In genomic region chr9:107556346-107556745, GRCm38 (mm10) we compare ENCODE assay signal across 9 mouse cellular contexts. TPM values are rescaled to one million over a fixed set of nuclear protein-coding genes. Genes with fewer than 3 reads are reported as not detected.
DNase-seq lines count a peak whose midpoint lies in the region; ATAC-seq and TF ChIP-seq lines count a peak whose summit lies in the region.
"Had no signal": no experiment of that assay in that cellular context is flagged by ENCODE, and none has a peak within 500 bp of the region (broad histone marks: within the 10 kb centered on the region; RNA-seq: fewer than 3 reads in every experiment).

No protein-coding gene starts in this region.

- no peak for TF ChIP-seq CTCF in gastrocnemius, adult 2 months (IDR thresholded peaks at IDR 0.05)
- TF ChIP-seq CTCF in ES-Bruce4 (IDR thresholded peaks at IDR 0.05; ENCODE audit: low read depth, low read length), result no peak

- no peaks in the 10 kb centered on the region for H3K9me3 ChIP-seq in ES-Bruce4 (replicated peaks; ENCODE audit: control insufficient read depth, insufficient read depth, low read length, poor library complexity, severe bottlenecking)
- no peaks in the 10 kb centered on the region for H3K9me3 ChIP-seq in hindbrain, embryonic 16.5 days (ENCODE audit: control insufficient read depth, low read length)
- no peaks in the 10 kb centered on the region for H3K9me3 ChIP-seq in midbrain, embryonic 10.5 days (replicated peaks)

- peaks cover 34% of the 10 kb centered on the region for H3K36me3 ChIP-seq in ES-Bruce4 (ENCODE audit: control insufficient read depth, insufficient read depth, low read length, poor library complexity, severe bottlenecking)
- H3K36me3 ChIP-seq in hindbrain, embryonic 16.5 days (ENCODE audit: control insufficient read depth, insufficient read depth, low read length), result peaks cover 23% of the 10 kb centered on the region
- H3K36me3 ChIP-seq in midbrain, embryonic 10.5 days, result peaks cover 51% of the 10 kb centered on the region

- no peak for DNase-seq in gastrocnemius, adult 2 months
- no peak for DNase-seq in gastrocnemius, adult 8-10 months (ENCODE audit: low spot score in 2 of 2)
- no peak for DNase-seq in midbrain, embryonic 10.5 days (ENCODE audit: low spot score)
- no peak for DNase-seq in adrenal gland, postnatal 25 days
- DNase-seq in frontal cortex, postnatal 36 days (ENCODE audit: low spot score in 2 of 2), result no peak
- no peak for DNase-seq in adrenal gland, adult 18-20 months (ENCODE audit: low spot score in 2 of 2)

- H3K4me1 ChIP-seq in ES-Bruce4 (ENCODE audit: control insufficient read depth, insufficient read depth, low read length), result no peaks in the 10 kb centered on the region
- peaks cover 28% of the 10 kb centered on the region for H3K4me1 ChIP-seq in hindbrain, embryonic 16.5 days (ENCODE audit: control insufficient read depth, insufficient read depth, low read depth, low read length)
- H3K4me1 ChIP-seq in midbrain, embryonic 10.5 days, result peaks cover 52% of the 10 kb centered on the region

- H3K4me2 ChIP-seq in hindbrain, embryonic 16.5 days (ENCODE audit: low read length), result peak overlapping the region; percentile 96

- peak overlapping the region; percentile 46; the same call in 1 of the 2 replicates for H3K9ac ChIP-seq in ES-Bruce4 (ENCODE audit: low read depth, poor library complexity, severe bottlenecking)
- no peak overlapping the region; the same call in 1 of the 2 replicates for H3K9ac ChIP-seq in hindbrain, embryonic 16.5 days (ENCODE audit: low read depth, low read length)

- no peaks in the 10 kb centered on the region for H3K27me3 ChIP-seq in ES-Bruce4 (ENCODE audit: control insufficient read depth, insufficient read depth, low read length, poor library complexity, severe bottlenecking)
- H3K27me3 ChIP-seq in hindbrain, embryonic 16.5 days (replicated peaks; ENCODE audit: control insufficient read depth, insufficient read depth, low read length), result peaks cover 9% of the 10 kb centered on the region
- peaks cover 23% of the 10 kb centered on the region for H3K27me3 ChIP-seq in midbrain, embryonic 10.5 days (ENCODE audit: low read depth, poor library complexity, severe bottlenecking)

- 80% methylated on average over 3 of the region's 3 CpGs for WGBS in hindbrain, embryonic 16.5 days
- WGBS in midbrain, embryonic 10.5 days, result 85% methylated on average over 3 of the region's 3 CpGs

- H3K4me3 ChIP-seq in gastrocnemius, adult 2 months, result peak overlapping the region; percentile 89
- no peak overlapping the region for H3K4me3 ChIP-seq in ES-Bruce4 (ENCODE audit: low read depth, low read length)
- no peak overlapping the region for H3K4me3 ChIP-seq in hindbrain, embryonic 16.5 days (ENCODE audit: low read length)
- H3K4me3 ChIP-seq in midbrain, embryonic 10.5 days, result peak overlapping the region; percentile 88

- intact Hi-C loops in gastrocnemius, adult 2 months (cut with DNase I), result no loop called here

- TF ChIP-seq POLR2A in ES-Bruce4 (IDR thresholded peaks at IDR 0.05; ENCODE audit: insufficient read depth, low read length), result no peak

- no peak for ATAC-seq in hindbrain, embryonic 16.5 days

- H3K27ac ChIP-seq in gastrocnemius, adult 2 months, result peak overlapping the region; percentile 99
- H3K27ac ChIP-seq in ES-Bruce4 (ENCODE audit: insufficient read depth, low read length), result no peak overlapping the region
- no peak overlapping the region for H3K27ac ChIP-seq in hindbrain, embryonic 16.5 days (ENCODE audit: low read depth, low read length)
- H3K27ac ChIP-seq in midbrain, embryonic 10.5 days (replicated peaks), result no peak overlapping the region

- no peak for TF ChIP-seq EP300 in ES-Bruce4 (IDR thresholded peaks at IDR 0.05; ENCODE audit: insufficient read depth, low read depth, low read length)

RNA-seq across cellular contexts. Expression of gene Rassf1, which starts 5.0 kb away (rescaled TPM):
- 10 to 100 TPM; 14.0 to 14.3 TPM for total RNA-seq in gastrocnemius, adult 2 months (2021)
- total RNA-seq in gastrocnemius, adult 8-10 months (2022), result 10 to 100 TPM in 3 of 4 experiments, 1 to 10 TPM in 1; 9.3 to 14.4 (median 11.9) TPM
- 23.7 and 24.8 TPM in 2 replicates for polyA plus RNA-seq in ES-Bruce4 (2011; ENCODE audit: insufficient read depth, insufficient read length, low read depth, missing spikeins)
- polyA plus RNA-seq in hindbrain, embryonic 16.5 days (2015; fragmentation: Nextera tagmentation; extraction: Ambion mirVana), result 45.8 and 46.6 TPM in 2 replicates
- polyA plus RNA-seq in midbrain, embryonic 10.5 days (2016; fragmentation: Nextera tagmentation; extraction: Ambion mirVana), result 54.2 and 54.8 TPM in 2 replicates
- total RNA-seq in adrenal gland, postnatal 25 days (2021), result 24.7 and 26.6 TPM in 2 replicates
- total RNA-seq in adrenal gland, adult 18-20 months (2021), result 10 to 100 TPM; 16.4 to 24.2 TPM

RNA-seq across cellular contexts. Expression of gene Tusc2, which starts 6.7 kb away (rescaled TPM):
- 10 to 100 TPM; 35.6 to 35.7 TPM for total RNA-seq in gastrocnemius, adult 2 months (2021)
- total RNA-seq in gastrocnemius, adult 8-10 months (2022), result 10 to 100 TPM; 44.6 to 54.5 (median 46.9) TPM
- 23.5 and 25.3 TPM in 2 replicates for polyA plus RNA-seq in ES-Bruce4 (2011; ENCODE audit: insufficient read depth, insufficient read length, low read depth, missing spikeins)
- polyA plus RNA-seq in hindbrain, embryonic 16.5 days (2015; fragmentation: Nextera tagmentation; extraction: Ambion mirVana), result 125 and 134 TPM in 2 replicates
- polyA plus RNA-seq in midbrain, embryonic 10.5 days (2016; fragmentation: Nextera tagmentation; extraction: Ambion mirVana), result 79.2 and 84.3 TPM in 2 replicates
- 48.2 and 48.4 TPM in 2 replicates for total RNA-seq in adrenal gland, postnatal 25 days (2021)
- 10 to 100 TPM; 53.9 to 54.3 TPM for total RNA-seq in adrenal gland, adult 18-20 months (2021)

RNA-seq across cellular contexts. Expression of gene Zmynd10, which starts 9.2 kb away (rescaled TPM):
- total RNA-seq in gastrocnemius, adult 2 months (2021), result under 1 TPM in 1 of 2 experiments, not detected in 1; 0.53 TPM
- total RNA-seq in gastrocnemius, adult 8-10 months (2022), result under 1 TPM in 1 of 4 experiments, not detected in 3; 0.22 TPM
- not detected in 2 replicates for polyA plus RNA-seq in ES-Bruce4 (2011; ENCODE audit: insufficient read depth, insufficient read length, low read depth, missing spikeins)
- polyA plus RNA-seq in hindbrain, embryonic 16.5 days (2015; fragmentation: Nextera tagmentation; extraction: Ambion mirVana), result 3.3 and 4.4 TPM in 2 replicates
- 0.75 and 1.1 TPM in 2 replicates for polyA plus RNA-seq in midbrain, embryonic 10.5 days (2016; fragmentation: Nextera tagmentation; extraction: Ambion mirVana)
- total RNA-seq in adrenal gland, postnatal 25 days (2021), result 0.39 and 0.67 TPM in 2 replicates
- 1 to 10 TPM; 1.0 to 1.1 TPM for total RNA-seq in adrenal gland, adult 18-20 months (2021)
- total RNA-seq: hematopoietic stem cell, adult 5-6 weeks had no signal

RNA-seq across cellular contexts. Expression of gene Hyal2, which starts 11.4 kb away (rescaled TPM):
- total RNA-seq in gastrocnemius, adult 2 months (2021), result 10 to 100 TPM; 11.3 to 19.9 TPM
- total RNA-seq in gastrocnemius, adult 8-10 months (2022), result 10 to 100 TPM; 12.7 to 18.6 (median 16.7) TPM
- 38.4 and 38.7 TPM in 2 replicates for polyA plus RNA-seq in ES-Bruce4 (2011; ENCODE audit: insufficient read depth, insufficient read length, low read depth, missing spikeins)
- 60.1 and 68.5 TPM in 2 replicates for polyA plus RNA-seq in hindbrain, embryonic 16.5 days (2015; fragmentation: Nextera tagmentation; extraction: Ambion mirVana)
- 143 and 150 TPM in 2 replicates for polyA plus RNA-seq in midbrain, embryonic 10.5 days (2016; fragmentation: Nextera tagmentation; extraction: Ambion mirVana)
- 31.1 and 36.1 TPM in 2 replicates for total RNA-seq in adrenal gland, postnatal 25 days (2021)
- 10 to 100 TPM; 34.1 to 45.3 TPM for total RNA-seq in adrenal gland, adult 18-20 months (2021)

RNA-seq across cellular contexts. Expression of gene Nprl2, which starts 14.3 kb away (rescaled TPM):
- 10 to 100 TPM in 1 of 2 experiments, 1 to 10 TPM in 1; 9.7 to 11.5 TPM for total RNA-seq in gastrocnemius, adult 2 months (2021)
- total RNA-seq in gastrocnemius, adult 8-10 months (2022), result 10 to 100 TPM; 10.4 to 13.4 (median 11.0) TPM
- polyA plus RNA-seq in ES-Bruce4 (2011; ENCODE audit: insufficient read depth, insufficient read length, low read depth, missing spikeins), result 32.3 and 32.7 TPM in 2 replicates
- 75.8 and 78.6 TPM in 2 replicates for polyA plus RNA-seq in hindbrain, embryonic 16.5 days (2015; fragmentation: Nextera tagmentation; extraction: Ambion mirVana)
- 37.1 and 40.4 TPM in 2 replicates for polyA plus RNA-seq in midbrain, embryonic 10.5 days (2016; fragmentation: Nextera tagmentation; extraction: Ambion mirVana)
- total RNA-seq in adrenal gland, postnatal 25 days (2021), result 24.9 and 27.3 TPM in 2 replicates
- total RNA-seq in adrenal gland, adult 18-20 months (2021), result 10 to 100 TPM; 25.8 to 30.9 TPM

Comparison
In these comparisons a context has a peak if more than half of its experiments do, and no peak if none do; other contexts are left out.
1. H3K4me3 ChIP-seq: peak in gastrocnemius, adult 2 months (single experiment) and midbrain, embryonic 10.5 days (single experiment); none in ES-Bruce4 (single experiment) and hindbrain, embryonic 16.5 days (single experiment).